Mouse (Mus musculus): ENCODE results near the gene Vil1.

GRCm38 (mm10) chr1:74373372-74373771 lies 35.8 kb upstream of the Vil1 start:
- TF ChIP-seq CTCF (IDR thresholded peaks at IDR 0.05; ENCODE audit: control insufficient read depth, insufficient read depth, low read length) (no peak), POLR2A (IDR thresholded peaks at IDR 0.05; ENCODE audit: borderline replicate concordance, control insufficient read depth, low read depth, low read length) (no peak)
